Mouse (Mus musculus): ENCODE measurements around the gene Babam2.
A peak's percentile ranks its signal among the peaks of the same experiment; 100 is the strongest.
"Not testable (repeated sequence)": the region's sequence is repeated elsewhere in the genome, so short reads cannot be mapped to it uniquely, and the experiment has no call there.

Babam2 gene

GRCm38 (mm10) chr5:31829588-31829987, 132.1 kb downstream of the Babam2 start:
- no peak for DNase-seq (ENCODE audit: low spot score in 2 of 2)

GRCm38 (mm10) chr5:31831587-31831986, 134.1 kb downstream of the Babam2 start:
- no peak for DNase-seq (ENCODE audit: low spot score in 2 of 2)

GRCm38 (mm10) chr5:31835691-31836090, 138.2 kb downstream of the Babam2 start:
- DNase-seq (ENCODE audit: low spot score in 2 of 2) = no peak

GRCm38 (mm10) chr5:31839973-31840372, 142.5 kb downstream of the Babam2 start:
- DNase-seq (ENCODE audit: low spot score in 2 of 2) = no peak

- DNase-seq (ENCODE audit: low spot score in 2 of 2) = no peak
Measured at GRCm38 (mm10) chr5:31840406-31840805, 142.9 kb downstream of the Babam2 start.

GRCm38 (mm10) chr5:31844856-31845255, 147.4 kb downstream of the Babam2 start:
- no peak for DNase-seq (ENCODE audit: low spot score in 2 of 2)

- DNase-seq (ENCODE audit: low spot score in 2 of 2) = no peak
Measured at GRCm38 (mm10) chr5:31846971-31847370, 149.5 kb downstream of the Babam2 start.

GRCm38 (mm10) chr5:31848995-31849394, 151.5 kb downstream of the Babam2 start:
- no peak for DNase-seq (ENCODE audit: low spot score in 2 of 2)

GRCm38 (mm10) chr5:31852786-31853185, 155.3 kb downstream of the Babam2 start:
- no peak for DNase-seq (ENCODE audit: low spot score in 2 of 2)

- no peak for DNase-seq (ENCODE audit: low spot score in 2 of 2)
Measured at GRCm38 (mm10) chr5:31853831-31854230, 156.3 kb downstream of the Babam2 start.

GRCm38 (mm10) chr5:31858877-31859276, 161.4 kb downstream of the Babam2 start:
- not testable (repeated sequence) for DNase-seq (ENCODE audit: low spot score in 2 of 2)

GRCm38 (mm10) chr5:31860426-31860825, 162.9 kb downstream of the Babam2 start:
- DNase-seq (ENCODE audit: low spot score in 2 of 2) = no peak

GRCm38 (mm10) chr5:31860831-31861624, 163.5 kb downstream of the Babam2 start:
- no peak for DNase-seq (ENCODE audit: low spot score in 2 of 2)

- DNase-seq (ENCODE audit: low spot score in 2 of 2) = no peak
Measured at GRCm38 (mm10) chr5:31862753-31863468, 165.4 kb downstream of the Babam2 start.

- no peak for DNase-seq (ENCODE audit: low spot score in 2 of 2)
Measured at GRCm38 (mm10) chr5:31864095-31864494, 166.6 kb downstream of the Babam2 start.

GRCm38 (mm10) chr5:31866071-31866470, 168.6 kb downstream of the Babam2 start:
- DNase-seq (ENCODE audit: low spot score in 2 of 2) = no peak

GRCm38 (mm10) chr5:31870856-31871520, 173.5 kb downstream of the Babam2 start:
- peak; percentile 56 to 71 for DNase-seq (ENCODE audit: low spot score in 2 of 2)

- DNase-seq (ENCODE audit: low spot score in 2 of 2) = no peak
Measured at GRCm38 (mm10) chr5:31873328-31873727, 175.8 kb downstream of the Babam2 start.

GRCm38 (mm10) chr5:31874543-31874942, 177.1 kb downstream of the Babam2 start:
- DNase-seq (ENCODE audit: low spot score in 2 of 2) = no peak

GRCm38 (mm10) chr5:31875443-31875842, 178.0 kb downstream of the Babam2 start:
- DNase-seq (ENCODE audit: low spot score in 2 of 2) = no peak

GRCm38 (mm10) chr5:31876216-31876974, 178.9 kb downstream of the Babam2 start:
- no peak for DNase-seq (ENCODE audit: low spot score in 2 of 2)

- no peak for DNase-seq (ENCODE audit: low spot score in 2 of 2)
Measured at GRCm38 (mm10) chr5:31880457-31880856, 183.0 kb downstream of the Babam2 start.

Data from spleen, postnatal 4 days (tissue).